In the genomic region with DNA sequence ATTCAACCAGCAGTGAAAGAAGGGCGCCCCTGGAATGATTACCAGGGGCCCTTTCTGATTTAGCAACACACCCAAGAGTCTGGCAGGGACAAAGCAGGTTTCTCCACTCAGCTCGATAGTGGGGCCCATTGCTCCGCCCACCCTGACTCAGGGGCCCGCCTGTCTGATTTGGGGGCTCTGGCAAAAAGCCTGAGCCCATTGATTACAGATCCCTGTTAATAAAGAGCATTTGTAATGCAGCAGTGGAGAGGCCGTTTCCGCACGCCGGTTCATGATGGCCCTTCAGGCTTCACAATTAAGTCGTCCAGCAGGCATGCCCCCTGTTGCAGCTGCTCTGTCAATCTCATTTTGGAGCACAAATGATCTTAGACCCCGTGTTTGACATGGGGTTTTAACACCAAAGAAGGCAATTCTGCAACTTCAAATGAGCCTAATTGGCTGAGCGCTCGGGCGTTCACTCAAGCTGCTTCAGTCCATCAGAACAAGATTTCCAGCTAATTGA, we compare ENCODE assay signal across 9 mouse cellular contexts.
DNase-seq lines count a peak whose midpoint lies in the region; ATAC-seq and TF ChIP-seq lines count a peak whose summit lies in the region.
"Had no signal": no experiment of that assay in that cellular context is flagged by ENCODE, and none has a peak within 500 bp of the region (broad histone marks: within the 10 kb centered on the region; RNA-seq: fewer than 3 reads in every experiment).

No protein-coding gene starts in this region.

- DNase-seq in lung, adult 18-20 months = no peak
- peak; percentile 95 for DNase-seq in forebrain, embryonic 14.5 days (ENCODE audit: low spot score)
- DNase-seq in limb, embryonic 14.5 days (ENCODE audit: low spot score) = peak; percentile 5
- no peak for DNase-seq in thymus, postnatal 14 days
- DNase-seq in left cerebral cortex, adult 2 months (ENCODE audit: extremely low spot score in 1 of 2, low spot score in 2 of 2) = no peak
- DNase-seq: lung, postnatal 4 days had no signal

- intact Hi-C loops in left cerebral cortex, adult 2 months (cut with DNase I) = no loop called here

- no peak for ATAC-seq in lung, embryonic 16.5 days (ENCODE audit: low read depth)
- peak; percentile 96 for ATAC-seq in forebrain, embryonic 14.5 days
- ATAC-seq in limb, embryonic 14.5 days (ENCODE audit: low FRiP score, low read depth) = peak; percentile 60; the same call in 1 of the 2 replicates
- ATAC-seq in stomach, embryonic 16.5 days (ENCODE audit: insufficient read depth, low FRiP score) = no peak
- ATAC-seq: inflammation-experienced regulatory T-cells, adult 6 months had no signal

- H3K27me3 ChIP-seq in lung, embryonic 16.5 days (ENCODE audit: control insufficient read depth, insufficient read depth, low read depth, low read length) = no peaks in the 10 kb centered on the region
- no peaks in the 10 kb centered on the region for H3K27me3 ChIP-seq in forebrain, embryonic 14.5 days (replicated peaks; ENCODE audit: control insufficient read depth, insufficient read depth, low read length)
- H3K27me3 ChIP-seq in limb, embryonic 14.5 days (ENCODE audit: control insufficient read depth, insufficient read depth, low read length) = no peaks in the 10 kb centered on the region
- H3K27me3 ChIP-seq in stomach, embryonic 16.5 days (ENCODE audit: control insufficient read depth, insufficient read depth, low read length) = no peaks in the 10 kb centered on the region

- H3K9ac ChIP-seq in lung, embryonic 16.5 days (ENCODE audit: low read length) = no peak overlapping the region
- 0 out of 2 replicates have a peak overlapping the region, but pooled peaks have one; percentile 38 for H3K9ac ChIP-seq in forebrain, embryonic 14.5 days (ENCODE audit: low read length)
- H3K9ac ChIP-seq in limb, embryonic 14.5 days (ENCODE audit: low read depth, low read length, severe bottlenecking) = 0 out of 2 replicates have a peak overlapping the region, but pooled peaks have one; percentile 16
- H3K9ac ChIP-seq in stomach, embryonic 16.5 days (ENCODE audit: low read length) = no peak overlapping the region

- no peaks in the 10 kb centered on the region for H3K36me3 ChIP-seq in lung, embryonic 16.5 days (ENCODE audit: control insufficient read depth, insufficient read depth, low read length)
- H3K36me3 ChIP-seq in forebrain, embryonic 14.5 days (ENCODE audit: control insufficient read depth, insufficient read depth, low read length) = no peaks in the 10 kb centered on the region
- no peaks in the 10 kb centered on the region for H3K36me3 ChIP-seq in limb, embryonic 14.5 days (ENCODE audit: control insufficient read depth, insufficient read depth, low read length)
- H3K36me3 ChIP-seq in stomach, embryonic 16.5 days (ENCODE audit: control insufficient read depth, insufficient read depth, low read length) = no peaks in the 10 kb centered on the region

- whole genome bisulfite sequencing in lung, embryonic 16.5 days = 42% methylated on average over 13 of the region's 13 CpGs
- 2% methylated on average over 13 of the region's 13 CpGs for WGBS in forebrain, embryonic 14.5 days
- WGBS in limb, embryonic 14.5 days = 14% methylated on average over 13 of the region's 13 CpGs
- 43% methylated on average over 13 of the region's 13 CpGs for WGBS in stomach, embryonic 16.5 days

- H3K4me3 ChIP-seq in lung, embryonic 16.5 days (ENCODE audit: low read length) = no peak overlapping the region
- H3K4me3 ChIP-seq in forebrain, embryonic 14.5 days (ENCODE audit: low read depth, low read length) = peak overlapping the region; percentile 15; the same call in 1 of the 2 replicates
- H3K4me3 ChIP-seq in limb, embryonic 14.5 days (replicated peaks; ENCODE audit: low read length) = peak overlapping the region; percentile 18; the same call in 1 of the 2 replicates
- no peak overlapping the region for H3K4me3 ChIP-seq in stomach, embryonic 16.5 days (replicated peaks; ENCODE audit: low read length)
- no peak overlapping the region for H3K4me3 ChIP-seq in left cerebral cortex, adult 2 months

- no peak for TF ChIP-seq CTCF in left cerebral cortex, adult 2 months (IDR thresholded peaks at IDR 0.05)

- H3K4me2 ChIP-seq in lung, embryonic 16.5 days (ENCODE audit: low read depth, low read length) = peak overlapping the region; percentile 19; the same call in 1 of the 2 replicates
- H3K4me2 ChIP-seq in forebrain, embryonic 14.5 days (ENCODE audit: low read length) = peak overlapping the region; percentile 44
- peak overlapping the region; percentile 47 for H3K4me2 ChIP-seq in limb, embryonic 14.5 days (replicated peaks; ENCODE audit: low read depth, low read length, severe bottlenecking)
- peak overlapping the region; percentile 37 for H3K4me2 ChIP-seq in stomach, embryonic 16.5 days (ENCODE audit: low read depth, low read length)

- H3K27ac ChIP-seq in lung, embryonic 16.5 days (ENCODE audit: low read length) = no peak overlapping the region
- peak overlapping the region; percentile 59; the same call in 1 of the 2 replicates for H3K27ac ChIP-seq in forebrain, embryonic 14.5 days (ENCODE audit: low read depth, low read length)
- H3K27ac ChIP-seq in limb, embryonic 14.5 days (replicated peaks; ENCODE audit: low read depth, low read length) = 0 out of 2 replicates have a peak overlapping the region, but pooled peaks have one; percentile 13
- H3K27ac ChIP-seq in stomach, embryonic 16.5 days (ENCODE audit: low read length) = no peak overlapping the region
- no peak overlapping the region for H3K27ac ChIP-seq in left cerebral cortex, adult 2 months

- H3K4me1 ChIP-seq in lung, embryonic 16.5 days (replicated peaks; ENCODE audit: control insufficient read depth, insufficient read depth, low read length) = no peaks in the 10 kb centered on the region
- peaks cover 12% of the 10 kb centered on the region for H3K4me1 ChIP-seq in forebrain, embryonic 14.5 days (ENCODE audit: control insufficient read depth, insufficient read depth, low read length)
- H3K4me1 ChIP-seq in limb, embryonic 14.5 days (ENCODE audit: control insufficient read depth, insufficient read depth, low read length) = peaks cover 12% of the 10 kb centered on the region
- peaks cover 3% of the 10 kb centered on the region for H3K4me1 ChIP-seq in stomach, embryonic 16.5 days (ENCODE audit: control insufficient read depth, insufficient read depth, low read length)

- no peak for TF ChIP-seq POLR2A in limb, embryonic 14.5 days (IDR thresholded peaks at IDR 0.05; ENCODE audit: borderline replicate concordance, extremely low read depth, insufficient read depth, insufficient read length)

- no peaks in the 10 kb centered on the region for H3K9me3 ChIP-seq in lung, embryonic 16.5 days (ENCODE audit: control insufficient read depth, low read length)
- H3K9me3 ChIP-seq in forebrain, embryonic 14.5 days (replicated peaks; ENCODE audit: control insufficient read depth, low read length) = no peaks in the 10 kb centered on the region
- no peaks in the 10 kb centered on the region for H3K9me3 ChIP-seq in limb, embryonic 14.5 days (ENCODE audit: control insufficient read depth, low read length)
- no peaks in the 10 kb centered on the region for H3K9me3 ChIP-seq in stomach, embryonic 16.5 days (replicated peaks; ENCODE audit: control insufficient read depth, low read length)

Comparison
In these comparisons a context has a peak if more than half of its experiments do, and no peak if none do; other contexts are left out.
1. ATAC-seq: peak in forebrain, embryonic 14.5 days (single experiment) and limb, embryonic 14.5 days (single experiment); none in lung, embryonic 16.5 days (single experiment) and stomach, embryonic 16.5 days (single experiment).
2. H3K27ac ChIP-seq: peak in forebrain, embryonic 14.5 days (single experiment) and limb, embryonic 14.5 days (single experiment); none in lung, embryonic 16.5 days (single experiment), stomach, embryonic 16.5 days (single experiment) and left cerebral cortex, adult 2 months (single experiment).
3. H3K4me3 ChIP-seq: peak in forebrain, embryonic 14.5 days (single experiment) and limb, embryonic 14.5 days (single experiment); none in lung, embryonic 16.5 days (single experiment), stomach, embryonic 16.5 days (single experiment) and left cerebral cortex, adult 2 months (single experiment).
4. H3K9ac ChIP-seq: peak in forebrain, embryonic 14.5 days (single experiment) and limb, embryonic 14.5 days (single experiment); none in lung, embryonic 16.5 days (single experiment) and stomach, embryonic 16.5 days (single experiment).
5. DNase-seq: peak in forebrain, embryonic 14.5 days (single experiment) and limb, embryonic 14.5 days (single experiment); none in lung, adult 18-20 months (0 of 2), thymus, postnatal 14 days (single experiment) and left cerebral cortex, adult 2 months (0 of 2).
6. Peak in every context shown above with its lines, with median percentiles within 50 percentile points of each other: H3K4me2 ChIP-seq.